Mouse (Mus musculus) stomach, embryonic 14.5 days (tissue): ENCODE measurements around the gene Lancl2. TPM values are rescaled to one million over a fixed set of nuclear protein-coding genes. Genes with fewer than 3 reads are reported as not detected.

Source experiments
- ATAC-seq: fragments of 200-750 bp; cut with Nextera tagmentation; 2 replicates; pipeline ENCODE4 v1.8.0; 2017; ENCODE audit warnings: low read depth, moderate TSS enrichment; ENCODE audit not compliant: insufficient number of reproducible peaks, insufficient read depth, low FRiP score
- H3K27ac ChIP-seq: fragments of 300-500 bp; sonication (generic); 2 replicates; pipeline ENCODE4 v1.5.1; 2014; ENCODE audit warnings: mild to moderate bottlenecking, low read length, moderate library complexity, mixed read lengths
- H3K27me3 ChIP-seq: fragments of 300-500 bp; sonication (generic); 2 replicates; pipeline ENCODE4 v1.6.1; 2014; ENCODE audit warnings: low read length, control low read depth, mixed read lengths; ENCODE audit not compliant: control insufficient read depth, insufficient read depth
- H3K36me3 ChIP-seq: fragments of 300-500 bp; sonication (generic); 2 replicates; pipeline ENCODE4 v1.6.1; 2014; ENCODE audit warnings: mild to moderate bottlenecking, control low read depth, low read length, moderate library complexity, mixed read lengths; ENCODE audit not compliant: control insufficient read depth, insufficient read depth
- H3K4me1 ChIP-seq: fragments of 300-500 bp; sonication (generic); 2 replicates; pipeline ENCODE4 v1.6.1; 2014; ENCODE audit warnings: low read length, control low read depth, mixed read lengths; ENCODE audit not compliant: control insufficient read depth, insufficient read depth
- H3K4me2 ChIP-seq: fragments of 300-500 bp; sonication (generic); replicated peaks from 2 replicates; pipeline ENCODE4 v1.6.1; 2014; ENCODE audit warnings: low read depth, low read length, control low read depth
- H3K4me3 ChIP-seq: fragments of 300-500 bp; sonication (generic); 2 replicates; pipeline ENCODE4 v1.5.1; 2014; ENCODE audit warnings: low read depth, low read length, control low read depth
- H3K9ac ChIP-seq: fragments of 300-500 bp; sonication (generic); replicated peaks from 2 replicates; pipeline ENCODE4 v1.6.1; 2014; ENCODE audit warnings: low read depth, mild to moderate bottlenecking, control low read depth, low read length, moderate library complexity, mixed read lengths
- H3K9me3 ChIP-seq: fragments of 300-500 bp; sonication (generic); 2 replicates; pipeline ENCODE4 v1.6.1; 2016; ENCODE audit warnings: low read depth, low read length, control low read depth; ENCODE audit not compliant: control insufficient read depth
- whole genome bisulfite sequencing: fragments of 180-500 bp; shearing (Covaris S2); extraction: QIAGEN DNeasy Blood & Tissue Kit; methylation state at CpG from one replicate; pipeline ENCODE4 v1.1.7; 2014; 5-methylcytosine and 5-hydroxymethylcytosine counted together
- polyA plus RNA-seq: library from polyadenylated mRNA; unstranded; fragments of >200 nt; fragmentation: Nextera tagmentation; extraction: Ambion mirVana; gene quantifications from 2 replicates; pipeline ENCODE4 v1.2.1, GENCODE M21; 2014

Lancl2 gene
- polyA plus RNA-seq, result 27.5 and 27.6 TPM in 2 replicates

DNA sequence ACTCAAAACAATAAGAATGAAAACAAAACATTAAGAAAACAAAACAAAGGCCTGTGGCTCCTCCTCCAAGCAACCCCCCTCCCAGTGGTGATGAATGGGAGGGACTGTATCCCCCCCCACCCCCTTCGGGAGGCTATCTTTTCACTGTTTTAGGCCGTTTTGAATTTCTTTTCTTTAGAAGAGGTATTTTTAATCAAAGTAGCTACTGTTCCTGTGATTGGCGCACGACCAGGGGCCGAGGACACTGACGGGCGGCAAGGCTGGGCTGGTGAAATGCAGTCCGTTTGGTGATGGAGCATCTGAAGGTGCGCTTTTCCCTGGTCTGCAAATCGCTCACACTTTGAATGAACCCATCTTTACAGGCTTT is at the start of gene Lancl2:
Gene Lancl2 (plus strand): TSS at position 165 of the 367 bp plus-strand sequence.
- under 1% methylated on average over 10 of the region's 10 CpGs for WGBS
- peak; percentile 12 for ATAC-seq

DNA sequence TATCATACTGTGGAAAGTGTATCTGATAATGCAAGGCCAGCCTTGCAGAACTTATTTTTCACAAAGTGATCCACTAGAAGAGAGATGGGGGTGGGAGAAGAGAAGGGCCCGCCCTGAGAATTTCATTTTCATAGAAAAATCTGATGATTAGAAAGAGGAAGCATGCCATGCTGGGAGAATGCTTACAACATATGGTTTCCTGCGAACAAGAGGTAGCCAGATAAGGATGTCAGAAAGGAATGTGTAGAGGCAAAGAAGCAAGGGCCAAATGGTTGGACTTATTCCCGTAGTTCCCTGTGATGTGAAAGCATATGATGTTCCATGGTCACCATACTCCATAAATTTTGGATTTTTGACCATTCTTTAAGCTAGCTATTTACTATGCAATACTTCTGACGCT is 41.0 kb upstream of the Lancl2 start:
- no peak overlapping the region for H3K4me3 ChIP-seq
- H3K9ac ChIP-seq, result no peak overlapping the region
- no peak for ATAC-seq
- no peaks in the 10 kb centered on the region for H3K27me3 ChIP-seq
- H3K4me1 ChIP-seq, result no peaks in the 10 kb centered on the region
- H3K36me3 ChIP-seq, result no peaks in the 10 kb centered on the region
- no peaks in the 10 kb centered on the region for H3K9me3 ChIP-seq
- WGBS, result 72% methylated on average over 4 of the region's 4 CpGs
- H3K4me2 ChIP-seq, result no peak overlapping the region
- no peak overlapping the region for H3K27ac ChIP-seq

More for the DNA sequence above, at the start of gene Lancl2:
- peak within 1 kb of the TSS; percentile 61 for H3K4me3 ChIP-seq
- H3K4me2 ChIP-seq, result peak within 1 kb of the TSS; percentile 39
- no peaks in the 10 kb centered on the region for H3K27me3 ChIP-seq
- peak within 1 kb of the TSS; percentile 78 for H3K9ac ChIP-seq
- no peaks in the 10 kb centered on the region for H3K9me3 ChIP-seq
- peak within 1 kb of the TSS; percentile 96 for H3K27ac ChIP-seq
- H3K4me1 ChIP-seq, result no peaks in the 10 kb centered on the region; the same call in 1 of the 2 replicates
- no peaks in the 10 kb centered on the region for H3K36me3 ChIP-seq

DNA sequence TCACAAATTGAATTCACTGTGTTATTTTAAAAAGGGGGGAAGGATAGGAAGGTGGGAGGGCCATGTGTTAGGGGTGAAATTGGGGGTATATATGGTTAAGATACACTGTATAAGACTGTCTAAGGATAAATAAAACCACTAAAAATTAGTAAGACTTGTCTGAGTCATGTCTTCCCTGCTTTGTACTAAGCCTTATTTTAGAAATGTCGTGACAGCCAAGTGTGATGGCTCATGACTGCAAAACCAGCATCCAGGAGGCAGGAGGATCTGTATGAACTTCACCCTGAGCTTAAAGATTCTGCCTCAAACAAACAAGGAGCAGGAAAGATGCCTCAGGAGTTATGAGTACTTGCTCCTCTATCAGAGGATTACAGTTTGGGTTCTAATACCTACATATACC is 18.2 kb upstream of the Lancl2 start:
- 93% methylated on average over 1 of the region's 1 CpGs for WGBS
- Histone ChIP-seq H3K27ac (no peak overlapping the region), H3K27me3 (no peaks in the 10 kb centered on the region), H3K36me3 (peaks cover 8% of the 10 kb centered on the region; the same call in 1 of the 2 replicates), H3K4me2 (no peak overlapping the region), H3K9ac (no peak overlapping the region), H3K4me1 (no peaks in the 10 kb centered on the region), H3K4me3 (no peak overlapping the region), H3K9me3 (no peaks in the 10 kb centered on the region; the same call in 1 of the 2 replicates)
- ATAC-seq, result no peak

DNA sequence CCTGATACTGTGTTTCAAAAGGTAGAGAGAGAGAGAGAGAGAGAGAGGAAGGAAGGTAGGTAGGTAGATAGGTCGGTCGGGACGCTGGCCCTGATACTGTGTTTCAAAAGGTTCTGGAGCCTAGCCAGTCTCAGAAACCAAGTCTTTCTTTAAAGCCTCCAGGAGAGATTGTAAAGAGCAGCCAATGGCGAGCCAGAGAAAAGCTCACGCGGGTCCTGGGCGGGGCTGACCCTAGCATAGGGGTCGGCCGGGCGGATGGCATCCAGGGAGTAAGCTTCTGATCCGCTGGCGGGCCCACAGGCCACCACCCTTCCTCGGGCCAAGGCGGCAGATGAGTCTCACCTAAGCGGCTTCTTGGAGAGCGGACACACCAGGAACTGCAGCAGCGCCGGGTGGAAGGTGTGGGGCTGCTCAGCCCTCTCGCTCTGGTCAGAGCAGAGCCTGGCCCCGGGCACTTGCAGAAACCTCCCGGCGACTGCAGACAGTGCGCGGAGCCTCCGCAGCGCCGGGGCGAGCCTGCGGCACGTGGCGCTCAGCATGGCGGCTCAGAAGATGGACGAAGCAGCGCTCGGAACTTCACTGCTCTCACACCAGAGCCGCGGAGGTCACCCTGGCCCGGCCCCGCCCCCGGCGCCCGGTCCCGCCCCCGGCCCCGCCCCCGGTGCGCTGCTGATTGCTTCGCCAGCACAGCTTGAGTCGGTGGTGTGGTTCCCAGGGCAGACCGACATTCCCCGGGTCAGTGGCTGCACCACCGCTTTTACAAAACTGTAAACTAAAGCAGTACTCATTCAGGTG is 10.7 kb upstream of the Lancl2 start, which contains the start of gene Pyurf:
Gene Pyurf (minus strand): TSS at position 612 of the 795 bp plus-strand sequence.
- peaks cover 14% of the 10 kb centered on the region; the same call in 1 of the 2 replicates for H3K36me3 ChIP-seq
- peak within 1 kb of the TSS; percentile 56 for H3K4me2 ChIP-seq
- WGBS, result under 1% methylated on average over 48 of the region's 52 CpGs
- H3K27ac ChIP-seq, result peak within 1 kb of the TSS; percentile 93
- peak within 1 kb of the TSS; percentile 63 for H3K9ac ChIP-seq
- H3K27me3 ChIP-seq, result no peaks in the 10 kb centered on the region
- no peaks in the 10 kb centered on the region for H3K9me3 ChIP-seq
- H3K4me3 ChIP-seq, result peak within 1 kb of the TSS; percentile 69
- peak; percentile 98 for ATAC-seq
- no peaks in the 10 kb centered on the region for H3K4me1 ChIP-seq

- no peak overlapping the region for H3K27ac ChIP-seq
Observed at GRCm38 (mm10) chr6:57693116-57693515, 9.2 kb upstream of the Lancl2 start.

GRCm38 (mm10) chr6:57701686-57702085 is 654 bp upstream of the Lancl2 start:
- Histone ChIP-seq H3K27ac (no peak overlapping the region), H3K9me3 (no peaks in the 10 kb centered on the region), H3K4me2 (peak overlapping the region; percentile 38), H3K36me3 (no peaks in the 10 kb centered on the region), H3K9ac (no peak overlapping the region), H3K4me3 (peak overlapping the region; percentile 61; the same call in 1 of the 2 replicates), H3K4me1 (no peaks in the 10 kb centered on the region; the same call in 1 of the 2 replicates), H3K27me3 (no peaks in the 10 kb centered on the region)
- ATAC-seq, result no peak
- 69% methylated on average over 4 of the region's 4 CpGs for WGBS

More at GRCm38 (mm10) chr6:57693116-57693515, 9.2 kb upstream of the Lancl2 start:
- H3K4me2 ChIP-seq, result no peak overlapping the region
- peaks cover 14% of the 10 kb centered on the region; the same call in 1 of the 2 replicates for H3K36me3 ChIP-seq
- H3K9me3 ChIP-seq, result no peaks in the 10 kb centered on the region
- no peaks in the 10 kb centered on the region for H3K4me1 ChIP-seq
- 79% methylated on average over 3 of the region's 3 CpGs for WGBS
- ATAC-seq, result no peak
- H3K9ac ChIP-seq, result no peak overlapping the region
- no peak overlapping the region for H3K4me3 ChIP-seq
- no peaks in the 10 kb centered on the region for H3K27me3 ChIP-seq

GRCm38 (mm10) chr6:57702743-57703499 is 581 bp downstream of the Lancl2 start:
- no peaks in the 10 kb centered on the region for H3K27me3 ChIP-seq
- 0% methylated on average over 59 of the region's 59 CpGs for WGBS
- peak overlapping the region; percentile 61 for H3K4me3 ChIP-seq
- H3K4me2 ChIP-seq, result peak overlapping the region; percentile 39
- no peaks in the 10 kb centered on the region for H3K36me3 ChIP-seq
- no peaks in the 10 kb centered on the region; the same call in 1 of the 2 replicates for H3K4me1 ChIP-seq
- peak; percentile 99 for ATAC-seq
- H3K9me3 ChIP-seq, result no peaks in the 10 kb centered on the region
- peak overlapping the region; percentile 96 for H3K27ac ChIP-seq
- H3K9ac ChIP-seq, result peak overlapping the region; percentile 78

- peak overlapping the region; percentile 96; the same call in 1 of the 2 replicates for H3K27ac ChIP-seq
- no peaks in the 10 kb centered on the region for H3K9me3 ChIP-seq
- H3K4me1 ChIP-seq, result no peaks in the 10 kb centered on the region; the same call in 1 of the 2 replicates
- peak overlapping the region; percentile 61 for H3K4me3 ChIP-seq
- H3K36me3 ChIP-seq, result no peaks in the 10 kb centered on the region
- H3K9ac ChIP-seq, result peak overlapping the region; percentile 78
- 19% methylated on average over 2 of the region's 2 CpGs for WGBS
- no peaks in the 10 kb centered on the region for H3K27me3 ChIP-seq
- ATAC-seq, result peak; percentile 16; the same call in 1 of the 2 replicates
- H3K4me2 ChIP-seq, result peak overlapping the region; percentile 39
Observed at GRCm38 (mm10) chr6:57703703-57704102, 1.4 kb downstream of the Lancl2 start.
